Mouse (Mus musculus): Measurements from ENCODE around the gene Rcc1l. TPM values are rescaled to one million over a fixed set of nuclear protein-coding genes. Genes with fewer than 3 reads are reported as not detected.

Rcc1l gene
- polyA plus RNA-seq, 1 experiment from 2014 or later, result 33.5 TPM

GRCm38 (mm10) chr5:134101883-134102282 is 74.7 kb downstream of the Rcc1l start:
- no peak overlapping the region for H3K9ac ChIP-seq
- no peaks in the 10 kb centered on the region for H3K9me3 ChIP-seq (replicated peaks)
- no peaks in the 10 kb centered on the region for H3K36me3 ChIP-seq
- ATAC-seq, result no peak
- 46% methylated on average over 5 of the region's 5 CpGs for WGBS (ENCODE audit: insufficient replicate concordance)
- peaks cover 30% of the 10 kb centered on the region for H3K27me3 ChIP-seq (replicated peaks)
- no peak overlapping the region for H3K4me3 ChIP-seq
- H3K4me1 ChIP-seq, result peaks cover 27% of the 10 kb centered on the region
- no peak overlapping the region for H3K27ac ChIP-seq
- no peak overlapping the region for H3K4me2 ChIP-seq

DNA sequence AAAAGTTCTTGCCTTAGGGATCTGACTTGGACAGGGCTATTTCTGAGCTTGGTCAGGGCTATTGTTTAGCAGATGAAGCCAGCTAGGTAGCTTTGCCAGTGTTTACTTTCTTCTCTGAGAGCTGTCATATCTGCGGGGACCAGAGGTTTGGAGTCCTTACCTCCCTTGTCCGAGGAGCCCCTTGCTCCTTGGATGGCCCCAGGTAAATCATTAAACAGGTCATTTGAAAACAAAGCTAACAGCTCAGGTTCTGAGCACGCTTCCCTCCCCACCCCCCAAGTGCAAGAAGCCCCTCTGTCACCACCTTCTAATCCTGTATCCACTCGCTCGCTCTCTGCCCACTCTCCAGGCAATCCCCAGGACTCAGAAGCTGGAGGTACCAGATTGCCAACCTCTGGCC is 75.3 kb downstream of the Rcc1l start:
- Histone ChIP-seq H3K36me3 (no peaks in the 10 kb centered on the region), H3K27me3 (replicated peaks) (peaks cover 30% of the 10 kb centered on the region), H3K9ac (no peak overlapping the region), H3K9me3 (replicated peaks) (no peaks in the 10 kb centered on the region), H3K4me3 (no peak overlapping the region), H3K27ac (no peak overlapping the region), H3K4me1 (peaks cover 27% of the 10 kb centered on the region), H3K4me2 (no peak overlapping the region)
- 63% methylated on average over 5 of the region's 5 CpGs for WGBS (ENCODE audit: insufficient replicate concordance)
- ATAC-seq, result no peak

DNA sequence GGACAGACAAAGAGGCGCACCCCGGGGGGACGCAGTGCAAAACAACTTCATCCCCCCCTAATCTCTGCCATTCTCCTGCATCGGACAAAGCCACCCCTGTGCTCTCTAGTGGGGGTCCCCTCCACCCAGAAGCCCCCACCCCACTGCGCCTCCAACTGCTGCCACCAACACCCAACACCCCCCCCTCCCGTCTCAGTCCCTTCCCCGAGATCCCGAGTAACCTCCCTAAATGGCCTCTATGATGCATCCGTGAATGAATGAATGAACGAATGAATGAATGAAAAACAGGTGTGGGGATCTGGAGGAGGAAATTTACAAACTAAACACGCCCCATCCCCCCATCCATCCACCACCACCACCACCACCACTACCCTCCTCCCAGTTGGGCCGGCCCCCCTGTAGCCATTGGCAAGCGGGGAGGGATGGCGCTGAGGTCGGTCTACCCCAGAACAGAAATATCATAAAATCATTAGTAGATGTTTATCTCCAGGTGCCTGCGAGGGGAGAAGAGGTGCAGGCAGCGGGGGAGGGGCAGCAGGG is 76.3 kb downstream of the Rcc1l start:
- H3K36me3 ChIP-seq, result no peaks in the 10 kb centered on the region
- H3K4me3 ChIP-seq, result peak overlapping the region; percentile 64
- H3K9ac ChIP-seq, result peak overlapping the region; percentile 67
- WGBS (ENCODE audit: insufficient replicate concordance), result 10% methylated on average over 17 of the region's 17 CpGs
- H3K27ac ChIP-seq, result no peak overlapping the region
- peak overlapping the region; percentile 91 for H3K4me2 ChIP-seq
- H3K27me3 ChIP-seq (replicated peaks), result peaks cover 33% of the 10 kb centered on the region
- H3K4me1 ChIP-seq, result peaks cover 27% of the 10 kb centered on the region
- H3K9me3 ChIP-seq (replicated peaks), result no peaks in the 10 kb centered on the region
- 0 out of 2 replicates have a peak, but pooled peaks have one; percentile 10 for ATAC-seq

GRCm38 (mm10) chr5:134099496-134100211 is 76.9 kb downstream of the Rcc1l start, which contains the start of gene Castor2:
Gene Castor2, plus strand, starts transcription at chr5:134099711.
- H3K27ac ChIP-seq, result no peak within 1 kb of the TSS

DNA sequence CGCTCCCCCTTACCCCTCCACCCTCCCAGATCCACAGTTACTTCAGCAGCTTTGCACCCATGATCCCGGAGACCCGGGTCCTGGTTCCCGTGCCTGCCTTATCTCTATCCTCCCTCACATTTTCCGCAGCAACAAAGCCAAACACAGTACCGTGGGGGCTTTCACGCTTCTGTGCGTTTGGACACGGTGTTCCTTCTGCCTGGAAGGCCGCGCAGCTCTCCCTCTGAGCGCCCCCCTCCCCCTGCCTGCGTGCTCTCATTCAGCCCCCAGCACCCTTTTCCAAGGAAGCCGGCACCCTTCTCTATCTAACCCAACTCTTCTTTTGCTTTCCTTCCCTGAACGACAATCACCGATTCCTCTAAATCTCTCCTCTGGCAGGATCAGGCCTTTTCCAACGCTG is 77.6 kb downstream of the Rcc1l start:
- no peaks in the 10 kb centered on the region for H3K9me3 ChIP-seq (replicated peaks)
- no peak overlapping the region for H3K27ac ChIP-seq
- peak overlapping the region; percentile 91 for H3K4me2 ChIP-seq
- no peak for ATAC-seq
- H3K4me1 ChIP-seq, result peaks cover 27% of the 10 kb centered on the region
- 1% methylated on average over 17 of the region's 17 CpGs for whole genome bisulfite sequencing (ENCODE audit: insufficient replicate concordance)
- H3K36me3 ChIP-seq, result no peaks in the 10 kb centered on the region
- H3K9ac ChIP-seq, result peak overlapping the region; percentile 67
- H3K4me3 ChIP-seq, result peak overlapping the region; percentile 64
- peaks cover 35% of the 10 kb centered on the region for H3K27me3 ChIP-seq (replicated peaks)

More at GRCm38 (mm10) chr5:134099496-134100211, 76.9 kb downstream of the Rcc1l start, which contains the start of gene Castor2:
- Histone ChIP-seq H3K9me3 (replicated peaks) (no peaks in the 10 kb centered on the region), H3K4me2 (peak within 1 kb of the TSS; percentile 91), H3K36me3 (no peaks in the 10 kb centered on the region), H3K27me3 (replicated peaks) (peaks cover 35% of the 10 kb centered on the region), H3K9ac (peak within 1 kb of the TSS; percentile 67), H3K4me1 (peaks cover 27% of the 10 kb centered on the region), H3K4me3 (peak within 1 kb of the TSS; percentile 64)
- ATAC-seq, result peak; percentile 81
- under 1% methylated on average over 49 of the region's 58 CpGs for WGBS (ENCODE audit: insufficient replicate concordance)

GRCm38 (mm10) chr5:134098341-134098902 is 78.2 kb downstream of the Rcc1l start:
- no peaks in the 10 kb centered on the region for H3K9me3 ChIP-seq (replicated peaks)
- peaks cover 27% of the 10 kb centered on the region for H3K4me1 ChIP-seq
- peaks cover 35% of the 10 kb centered on the region for H3K27me3 ChIP-seq (replicated peaks)
- H3K27ac ChIP-seq, result no peak overlapping the region
- H3K4me2 ChIP-seq, result peak overlapping the region; percentile 91
- peak overlapping the region; percentile 64; the same call in 1 of the 2 replicates for H3K4me3 ChIP-seq
- peak overlapping the region; percentile 67; the same call in 1 of the 2 replicates for H3K9ac ChIP-seq
- 33% methylated on average over 13 of the region's 13 CpGs for WGBS (ENCODE audit: insufficient replicate concordance)
- ATAC-seq, result no peak
- H3K36me3 ChIP-seq, result no peaks in the 10 kb centered on the region

Other genes starting within 250 kb of the Rcc1l start
- 1.1 and 1.2 TPM in 2 replicates for gene Castor2, start 77.1 kb downstream of the Rcc1l start, polyA plus RNA-seq (2016; fragmentation: Nextera tagmentation; extraction: Ambion mirVana)
- gene Gtf2ird2, start 7.2 kb upstream of the Rcc1l start, polyA plus RNA-seq (2016; fragmentation: Nextera tagmentation; extraction: Ambion mirVana), result 2.4 and 3.2 TPM in 2 replicates
- 8.4 and 9.2 TPM in 2 replicates for gene Ncf1, start 52.9 kb upstream of the Rcc1l start, polyA plus RNA-seq (2016; fragmentation: Nextera tagmentation; extraction: Ambion mirVana)
- 65.4 and 65.6 TPM in 2 replicates for gene Gtf2i, start 138.0 kb upstream of the Rcc1l start, polyA plus RNA-seq (2016; fragmentation: Nextera tagmentation; extraction: Ambion mirVana)

All from liver, embryonic 12.5 days (tissue).